Mouse (Mus musculus) CH12.LX (cell line): ENCODE data around the gene Rpusd3. TPM values are rescaled to one million over a fixed set of nuclear protein-coding genes. Genes with fewer than 3 reads are reported as not detected.

Experiments
- DNase-seq: peaks from one replicate; pipeline ENCODE4 v3.0.0-alpha.2; 2013; ENCODE audit errors: extremely low read depth
- H3K27ac ChIP-seq: 2 replicates; pipeline ENCODE4 v1.5.1; 2012; ENCODE audit warnings: low read depth, mild to moderate bottlenecking, control low read depth, moderate library complexity; ENCODE audit not compliant: insufficient read depth
- H3K27me3 ChIP-seq: replicated peaks from 2 replicates; pipeline ENCODE3; 2012; ENCODE audit warnings: inconsistent platforms
- H3K36me3 ChIP-seq, 2 experiments: replicated peaks in 1 of 2; 2 replicates each; pipeline versions ENCODE3 to v1.6.1; 2012; ENCODE audit warnings: inconsistent platforms in 1 of 2, low read length in 1 of 2, mild to moderate bottlenecking in 1 of 2, mixed read lengths in 1 of 2, moderate library complexity in 1 of 2; ENCODE audit not compliant: control insufficient read depth in 1 of 2, insufficient read depth in 1 of 2
- H3K4me1 ChIP-seq, 2 experiments: 2 replicates each; pipeline ENCODE4 v1.6.1; 2012; ENCODE audit warnings: inconsistent platforms in 1 of 2, moderate library complexity in 1 of 2; ENCODE audit not compliant: insufficient read depth in 2 of 2, control insufficient read depth in 1 of 2
- H3K4me2 ChIP-seq: 2 replicates; pipeline ENCODE4 v1.6.1; 2012; ENCODE audit warnings: low read depth, mild to moderate bottlenecking, control low read depth; ENCODE audit not compliant: poor library complexity, insufficient read depth, severe bottlenecking
- H3K4me3 ChIP-seq, 3 experiments: fragments of 150-350 bp in 1 of 3; sonication (generic) in 1 of 3; replicated peaks in 1 of 3; 2 replicates each; pipeline versions ENCODE3 to v1.5.1; 2011 to 2012; ENCODE audit warnings: low read depth in 2 of 3, low read length in 2 of 3, mild to moderate bottlenecking in 2 of 3, moderate library complexity in 2 of 3, control low read depth in 1 of 3, improper control_type of control experiment in 1 of 3, inconsistent platforms in 1 of 3, mixed read lengths in 1 of 3; ENCODE audit not compliant: poor library complexity in 1 of 3
- H3K79me2 ChIP-seq: replicated peaks from 2 replicates; pipeline ENCODE4 v1.6.1; 2012; ENCODE audit warnings: mild to moderate bottlenecking, moderate library complexity; ENCODE audit not compliant: control insufficient read depth, poor library complexity, insufficient read depth, severe bottlenecking; ENCODE audit errors: extremely low read depth
- H3K9ac ChIP-seq: 2 replicates; pipeline ENCODE4 v1.6.1; 2012; ENCODE audit warnings: low read depth, mild to moderate bottlenecking, control low read depth, moderate library complexity; ENCODE audit not compliant: insufficient read depth
- H3K9me3 ChIP-seq: replicated peaks from 2 replicates; pipeline ENCODE3; 2012; ENCODE audit warnings: low read length, inconsistent platforms, mixed read lengths
- BHLHE40 ChIP-seq: IDR thresholded peaks from 2 replicates; pipeline ENCODE4 v1.6.1; 2011; ENCODE audit warnings: mild to moderate bottlenecking, low read depth, low read length, improper control_type of control experiment
- ELF1 ChIP-seq: IDR thresholded peaks from 2 replicates; pipeline ENCODE4 v1.6.1; 2014; ENCODE audit warnings: low read depth, mild to moderate bottlenecking, inconsistent platforms, low read length, improper control_type of control experiment
- EP300 ChIP-seq: IDR thresholded peaks from 2 replicates; pipeline ENCODE4 v1.6.1; 2011; ENCODE audit warnings: low read length, improper control_type of control experiment
- ETS1 ChIP-seq: conservative IDR thresholded peaks from 2 replicates; pipeline ENCODE4 v1.6.1; 2012; ENCODE audit warnings: low read depth, mild to moderate bottlenecking, inconsistent platforms, low read length, improper control_type of control experiment, moderate library complexity
- IRF4 ChIP-seq: IDR thresholded peaks from 2 replicates; pipeline ENCODE4 v1.6.1; 2014; ENCODE audit warnings: low read depth, mild to moderate bottlenecking, inconsistent platforms, low read length, improper control_type of control experiment
- MAX ChIP-seq: IDR thresholded peaks from 2 replicates; pipeline ENCODE4 v1.6.1; 2011; ENCODE audit warnings: low read length, improper control_type of control experiment
- MAZ ChIP-seq: IDR thresholded peaks from 2 replicates; pipeline ENCODE4 v1.6.1; 2012; ENCODE audit warnings: low read depth, mild to moderate bottlenecking, inconsistent platforms, low read length, improper control_type of control experiment, moderate library complexity
- MYC ChIP-seq: IDR thresholded peaks from 2 replicates; pipeline ENCODE4 v1.6.1; 2011; ENCODE audit warnings: low read depth, mild to moderate bottlenecking, improper control_type of control experiment, low read length
- POLR2AphosphoS2 ChIP-seq: IDR thresholded peaks from 2 replicates; pipeline ENCODE4 v1.6.1; 2011; ENCODE audit warnings: low read depth, low read length, improper control_type of control experiment
- SIN3A ChIP-seq: IDR thresholded peaks from 2 replicates; pipeline ENCODE4 v1.6.1; 2012; ENCODE audit warnings: low read length, improper control_type of control experiment, inconsistent platforms
- TCF12 ChIP-seq: IDR thresholded peaks from 2 replicates; pipeline ENCODE4 v1.6.1; 2014; ENCODE audit warnings: low read depth, mild to moderate bottlenecking, inconsistent platforms, low read length, improper control_type of control experiment
- UBTF ChIP-seq: IDR thresholded peaks from 2 replicates; pipeline ENCODE4 v1.6.1; 2012; ENCODE audit warnings: low read depth, mild to moderate bottlenecking, inconsistent platforms, low read length, improper control_type of control experiment, moderate library complexity
- USF1 ChIP-seq: IDR thresholded peaks from 2 replicates; pipeline ENCODE4 v1.6.1; 2014; ENCODE audit warnings: low read depth, mild to moderate bottlenecking, inconsistent platforms, low read length, improper control_type of control experiment
- USF2 ChIP-seq: conservative IDR thresholded peaks from 2 replicates; pipeline ENCODE4 v1.6.1; 2011; ENCODE audit warnings: low read depth, low read length, improper control_type of control experiment
- ZC3H11A ChIP-seq: IDR thresholded peaks from 2 replicates; pipeline ENCODE4 v1.6.1; 2012; ENCODE audit warnings: low read depth, mild to moderate bottlenecking, inconsistent platforms, low read length, improper control_type of control experiment
- ZNF384 ChIP-seq: IDR thresholded peaks from 2 replicates; pipeline ENCODE4 v1.6.1; 2012; ENCODE audit warnings: low read depth, low read length, improper control_type of control experiment, inconsistent platforms
- dilution Hi-C: fragments of 300-500 bp; cut with MboI; formaldehyde crosslinking; loops from 2 replicates; pipeline ENCODE4 v1.14.3; 2020; ENCODE audit warnings: low sequenced_read_pairs; ENCODE audit not compliant: extremely low pct_unique_long_range_greater_than_20kb, extremely low pct_ligation_motif_present
- in situ Hi-C: fragments of 300-500 bp; cut with MboI; formaldehyde crosslinking; loops from 3 replicates; pipeline ENCODE4 v1.14.3; 2019; ENCODE audit warnings: low sequenced_read_pairs, low pct_ligation_motif_present, low pct_unique_long_range_greater_than_20kb, mixed read lengths
- polyA plus RNA-seq: library from polyadenylated mRNA; unstranded; fragments of >175 nt; gene quantifications from 2 replicates; pipeline ENCODE4 v1.2.1, GENCODE M21; 2012; ENCODE audit warnings: low read depth; ENCODE audit not compliant: insufficient read length
- total RNA-seq, 2 experiments: library from RNA; depleted of rRNA; stranded (reverse); fragments of 300-350 nt in 1 of 2; fragments of >200 nt in 1 of 2; gene quantifications; 2 replicates each; pipeline ENCODE4 v1.2.3; 2012 to 2014

The Rpusd3 gene
- total and polyA plus RNA-seq, 3 experiments: 22.1 to 26.5 (median 26.3) TPM

- TF ChIP-seq MYC: 0 out of 2 replicates have a peak, but pooled peaks have one; percentile 48
- no peak for TF ChIP-seq ELF1
- TF ChIP-seq SIN3A: no peak; the same call in 1 of the 2 replicates
- no peak for TF ChIP-seq MAX
- TF ChIP-seq UBTF: no peak
- TF ChIP-seq BHLHE40: no peak
- TF ChIP-seq TCF12: no peak
- TF ChIP-seq, all 38 proteins: peak for 5
These were observed 22.1 kb upstream of the Rpusd3 start (continued) for GRCm38 (mm10) chr6:113441147-113441680.

- no peak overlapping the region for H3K27ac ChIP-seq
- no peak overlapping the region for H3K4me3 ChIP-seq
- no peak for TF ChIP-seq BHLHE40
- TF ChIP-seq ZC3H11A: no peak
- no peak for TF ChIP-seq TCF12
- no peak for TF ChIP-seq ZNF384
- no peak for TF ChIP-seq MAZ
- TF ChIP-seq ELF1: no peak
- no peak for TF ChIP-seq IRF4
- TF ChIP-seq ETS1: no peak
- TF ChIP-seq USF1: no peak
- no peak for TF ChIP-seq EP300
- TF ChIP-seq USF2: no peak
- DNase-seq: no peak
- peaks cover 13% of the 10 kb centered on the region for H3K79me2 ChIP-seq
- no peak overlapping the region for H3K4me2 ChIP-seq
- peaks cover 4 to 37% of the 10 kb centered on the region in 2 experiments for H3K4me1 ChIP-seq
- in situ Hi-C loops: no loop called here
- H3K27me3 ChIP-seq: no peaks in the 10 kb centered on the region
- peaks cover 3 to 10% of the 10 kb centered on the region in 2 experiments for H3K36me3 ChIP-seq
- H3K9me3 ChIP-seq: no peaks in the 10 kb centered on the region
- no peak overlapping the region for H3K9ac ChIP-seq
- dilution Hi-C loops: no loop called here
These were observed 21.5 kb upstream of the Rpusd3 start for GRCm38 (mm10) chr6:113440686-113441085.

- in situ Hi-C loops: no loop called here
- TF ChIP-seq POLR2AphosphoS2: no peak
- peak; percentile 75 for TF ChIP-seq ELF1
- dilution Hi-C loops: no loop called here
- Histone ChIP-seq H3K79me2 (peaks cover 13% of the 10 kb centered on the region), H3K4me2 (no peak overlapping the region), H3K9me3 (no peaks in the 10 kb centered on the region), H3K27me3 (no peaks in the 10 kb centered on the region), H3K4me3 (no peak overlapping the region), H3K4me1 (peaks cover 6 to 38% of the 10 kb centered on the region in 2 experiments), H3K9ac (no peak overlapping the region), H3K27ac (no peak overlapping the region), H3K36me3 (no peaks in the 10 kb centered on the region)
- peak; percentile 57 for DNase-seq
These were observed 19.7 kb upstream of the Rpusd3 start for GRCm38 (mm10) chr6:113438721-113439430.
